In genomic region chr19:6178775-6179174, GRCm38 (mm10) we compare ENCODE assay signal across 23 mouse cellular contexts. TPM values are rescaled to one million over a fixed set of nuclear protein-coding genes. Genes with fewer than 3 reads are reported as not detected.
DNase-seq lines count a peak whose midpoint lies in the region; TF ChIP-seq lines count a peak whose summit lies in the region.
"Had no signal": no experiment of that assay in that cellular context is flagged by ENCODE, and none has a peak within 500 bp of the region (broad histone marks: within the 10 kb centered on the region; RNA-seq: fewer than 3 reads in every experiment).

No protein-coding gene starts in this region.

- in situ Hi-C loops in CH12.LX (cut with MboI; ENCODE audit: low pct_ligation_motif_present, low pct_unique_long_range_greater_than_20kb, low sequenced_read_pairs): no loop called here
- in situ Hi-C loops in ES-E14 (cut with MboI; ENCODE audit: low sequenced_read_pairs in 2 of 2, unreplicated experiment in 2 of 2): no loop called here

- H3K4me1 ChIP-seq in CH12.LX (ENCODE audit: control insufficient read depth in 1 of 2, insufficient read depth in 2 of 2): peaks cover 0 to 5% of the 10 kb centered on the region in 2 experiments; a peak in 2 of 4 replicates
- H3K4me1 ChIP-seq in ES-E14 (ENCODE audit: control insufficient read depth in 2 of 2, insufficient read depth in 2 of 2, low read length in 2 of 2, poor library complexity in 1 of 2): peaks cover 0 to 2% of the 10 kb centered on the region in 2 experiments; a peak in 1 of 4 replicates

- H3K9ac ChIP-seq in CH12.LX (ENCODE audit: insufficient read depth, low read depth) (no peak overlapping the region), ES-E14 (ENCODE audit: insufficient read depth, low read depth, low read length, poor library complexity, severe bottlenecking) (no peak overlapping the region)

- H3K9me3 ChIP-seq in CH12.LX (replicated peaks; ENCODE audit: low read length) (no peaks in the 10 kb centered on the region), ES-E14 (ENCODE audit: control insufficient read depth, insufficient read depth, low read depth, low read length) (no peaks in the 10 kb centered on the region)
- H3K9me3 ChIP-seq: G1E had no signal

- dilution Hi-C loops in CH12.LX (cut with MboI; ENCODE audit: extremely low pct_ligation_motif_present, extremely low pct_unique_long_range_greater_than_20kb, low sequenced_read_pairs): no loop called here

- H3K79me2 ChIP-seq in CH12.LX (replicated peaks; ENCODE audit: control insufficient read depth, extremely low read depth, insufficient read depth, poor library complexity, severe bottlenecking): no peaks in the 10 kb centered on the region

- no peak for TF ChIP-seq CTCF in CH12.LX (conservative IDR thresholded peaks at IDR 0.05 in 1 of 2, IDR thresholded peaks at IDR 0.05 in 1 of 2; ENCODE audit: low read depth in 2 of 2, low read length in 2 of 2)

- H3K27ac ChIP-seq in CH12.LX (ENCODE audit: insufficient read depth, low read depth): no peak overlapping the region
- no peak overlapping the region for H3K27ac ChIP-seq in ES-E14 (ENCODE audit: insufficient read depth, low read depth, low read length, poor library complexity, severe bottlenecking)

- no peak for TF ChIP-seq RAD21 in CH12.LX (IDR thresholded peaks at IDR 0.05; ENCODE audit: low read depth, low read length)

- peaks cover 18% of the 10 kb centered on the region for H3K27me3 ChIP-seq in CH12.LX (replicated peaks)

- H3K4me2 ChIP-seq in CH12.LX (ENCODE audit: insufficient read depth, low read depth, poor library complexity, severe bottlenecking): no peak overlapping the region

- DNase-seq in CH12.LX (ENCODE audit: extremely low read depth): no peak
- DNase-seq in ES-E14 (ENCODE audit: low read depth, low spot score): no peak
- no peak for DNase-seq in adrenal gland, postnatal 14 days
- DNase-seq in ovary, adult 18-20 months (ENCODE audit: low spot score): no peak
- DNase-seq: adrenal gland, adult 2 months; adrenal gland, adult 8-10 months; adrenal gland, postnatal 10 days; adrenal gland, postnatal 25 days; adrenal gland, postnatal 36 days; B cell, adult 2 months; cerebellum, adult 11 months; cerebellum, adult 11-12 months; cerebellum, adult 18-20 months; cerebellum, adult 2 months; cerebellum, adult 8-10 months; cerebellum, adult 9-10 months had no signal

- TF ChIP-seq POLR2A in CH12.LX (IDR thresholded peaks at IDR 0.05; ENCODE audit: low read depth, low read length): no peak

- TF ChIP-seq EP300 in CH12.LX (IDR thresholded peaks at IDR 0.05; ENCODE audit: low read length): no peak

- no peak overlapping the region for H3K4me3 ChIP-seq in CH12.LX (replicated peaks in 1 of 3; ENCODE audit: low read depth in 2 of 3, low read length in 2 of 3, poor library complexity in 1 of 3)
- no peak overlapping the region for H3K4me3 ChIP-seq in ES-E14 (ENCODE audit: insufficient read depth in 1 of 2, low read depth in 1 of 2, low read length in 2 of 2, poor library complexity in 1 of 2, severe bottlenecking in 1 of 2)

- H3K36me3 ChIP-seq in CH12.LX (replicated peaks in 1 of 2; ENCODE audit: control insufficient read depth in 1 of 2, insufficient read depth in 1 of 2, low read length in 1 of 2) (no peaks in the 10 kb centered on the region), ES-E14 (ENCODE audit: control insufficient read depth, insufficient read depth, low read length, poor library complexity, severe bottlenecking) (no peaks in the 10 kb centered on the region)
- H3K36me3 ChIP-seq: G1E had no signal

TF ChIP-seq in CH12.LX, 34 proteins besides CTCF, POLR2A, EP300 and RAD21:
- TF ChIP-seq KAT2A (IDR thresholded peaks at IDR 0.05; ENCODE audit: insufficient replicate concordance, low read length): no peak
- peak; percentile 74 for TF ChIP-seq MAFK (IDR thresholded peaks at IDR 0.05; ENCODE audit: insufficient replicate concordance, low read length)
- TF ChIP-seq NRF1 (IDR thresholded peaks at IDR 0.05; ENCODE audit: low read depth, low read length): no peak
- TF ChIP-seq HCFC1 (IDR thresholded peaks at IDR 0.05; ENCODE audit: low read depth, low read length): no peak
- TF ChIP-seq TBP (conservative IDR thresholded peaks at IDR 0.05; ENCODE audit: low read depth, low read length): no peak
- no peak for TF ChIP-seq ZC3H11A (IDR thresholded peaks at IDR 0.05; ENCODE audit: low read depth, low read length)
- no peak for TF ChIP-seq JUN (IDR thresholded peaks at IDR 0.05; ENCODE audit: insufficient read depth, low read depth, low read length)

TF ChIP-seq in ES-E14, 5 proteins besides CTCF, POLR2A, EP300 and RAD21:
- no peak for TF ChIP-seq HCFC1 (IDR thresholded peaks at IDR 0.05; ENCODE audit: borderline replicate concordance, insufficient read depth, low read length)
- TF ChIP-seq MAFK (IDR thresholded peaks at IDR 0.05; ENCODE audit: insufficient read depth, low read depth, low read length): peak; percentile 88

RNA-seq across cellular contexts. Expression of gene Majin, which starts 5.4 kb away (rescaled TPM):
- total RNA-seq in CH12.LX (2012; rRNA removed) (not detected in 2 replicates), CH12.LX (2014; rRNA removed) (not detected in 2 replicates), ES-E14 (2012; rRNA removed) (0.63 and 1.6 TPM in 2 replicates)
- polyA plus RNA-seq in CH12.LX (2012; ENCODE audit: insufficient read length, low read depth): not detected in 2 replicates
- total RNA-seq in adrenal gland, postnatal 14 days (2021): 1.0 and 1.2 TPM in 2 replicates
- total RNA-seq: MEL had no signal
- polyA plus RNA-seq: brain, embryonic 14.5 days; C2C12; G1E; Patski had no signal

RNA-seq across cellular contexts. Expression of gene Arl2, which starts 37.4 kb away (rescaled TPM):
- total RNA-seq in CH12.LX (2012; rRNA removed): 35.4 and 48.4 TPM in 2 replicates
- 23.9 and 27.9 TPM in 2 replicates for total RNA-seq in CH12.LX (2014; rRNA removed)
- polyA plus RNA-seq in CH12.LX (2012; ENCODE audit: insufficient read length, low read depth): 28.0 and 36.9 TPM in 2 replicates
- total RNA-seq in ES-E14 (2012; rRNA removed): 42.2 and 43.8 TPM in 2 replicates
- 61.2 and 61.5 TPM in 2 replicates for total RNA-seq in adrenal gland, postnatal 14 days (2021)

RNA-seq across cellular contexts. Expression of gene Batf2, which starts 38.0 kb away (rescaled TPM):
- total RNA-seq in CH12.LX (2012; rRNA removed) (not detected in 2 replicates), CH12.LX (2014; rRNA removed) (not detected in 2 replicates), ES-E14 (2012; rRNA removed) (0.18 TPM in 1 of 2 replicates, not detected in the other)
- not detected in 2 replicates for polyA plus RNA-seq in CH12.LX (2012; ENCODE audit: insufficient read length, low read depth)
- total RNA-seq in adrenal gland, postnatal 14 days (2021): 0.52 and 1.5 TPM in 2 replicates
- polyA plus RNA-seq: activated CD4-positive, CD25-positive, alpha-beta regulatory T cell, adult 4 months; CD4-positive, CD25-positive, alpha-beta regulatory T cell, adult 4 months; G1E had no signal

RNA-seq across cellular contexts. Expression of gene Gpha2, which starts 47.4 kb away (rescaled TPM):
- total RNA-seq in CH12.LX (2012; rRNA removed): not detected in 2 replicates
- total RNA-seq in CH12.LX (2014; rRNA removed): not detected in 2 replicates
- not detected in 2 replicates for polyA plus RNA-seq in CH12.LX (2012; ENCODE audit: insufficient read length, low read depth)
- total RNA-seq in ES-E14 (2012; rRNA removed): 3.9 and 5.9 TPM in 2 replicates
- total RNA-seq in adrenal gland, postnatal 14 days (2021): 19.6 and 20.2 TPM in 2 replicates
- total RNA-seq: G1E, MEL had no signal
- polyA plus RNA-seq: activated CD4-positive, CD25-positive, alpha-beta regulatory T cell, adult 4 months; CD4-positive, CD25-positive, alpha-beta regulatory T cell, adult 4 months; cerebellum, adult 2 months; G1E had no signal

RNA-seq across cellular contexts. Expression of gene Snx15, which starts 50.7 kb away (rescaled TPM):
- total RNA-seq in CH12.LX (2012; rRNA removed) (15.6 and 17.4 TPM in 2 replicates), CH12.LX (2014; rRNA removed) (14.0 and 15.3 TPM in 2 replicates), ES-E14 (2012; rRNA removed) (8.9 and 11.9 TPM in 2 replicates)
- polyA plus RNA-seq in CH12.LX (2012; ENCODE audit: insufficient read length, low read depth): 14.4 and 15.7 TPM in 2 replicates
- total RNA-seq in adrenal gland, postnatal 14 days (2021): 21.7 and 23.6 TPM in 2 replicates
